Mouse (Mus musculus) intestine, embryonic 15.5 days (tissue): ENCODE results near the gene Plcg1. TPM values are rescaled to one million over a fixed set of nuclear protein-coding genes. Genes with fewer than 3 reads are reported as not detected.

Experiments used
- ATAC-seq: fragments of 200-750 bp; cut with Nextera tagmentation; 2 replicates; pipeline ENCODE4 v1.8.0; 2017; ENCODE audit warnings: moderate TSS enrichment, moderate library complexity
- H3K27ac ChIP-seq: fragments of 300-500 bp; sonication (generic); 2 replicates; pipeline ENCODE4 v1.5.1; 2015; ENCODE audit warnings: mild to moderate bottlenecking, inconsistent platforms
- H3K27me3 ChIP-seq: fragments of 300-500 bp; sonication (generic); replicated peaks from 2 replicates; pipeline ENCODE4 v1.6.1; 2015; ENCODE audit warnings: inconsistent platforms
- H3K36me3 ChIP-seq: fragments of 300-500 bp; sonication (generic); 2 replicates; pipeline ENCODE4 v1.6.1; 2015; ENCODE audit warnings: inconsistent platforms
- H3K4me1 ChIP-seq: fragments of 300-500 bp; sonication (generic); replicated peaks from 2 replicates; pipeline ENCODE4 v1.6.1; 2015; ENCODE audit warnings: inconsistent platforms
- H3K4me2 ChIP-seq: fragments of 300-500 bp; sonication (generic); replicated peaks from 2 replicates; pipeline ENCODE4 v1.6.1; 2015; ENCODE audit warnings: mild to moderate bottlenecking, inconsistent platforms
- H3K4me3 ChIP-seq: fragments of 300-500 bp; sonication (generic); replicated peaks from 2 replicates; pipeline ENCODE4 v1.5.1; 2015; ENCODE audit warnings: inconsistent platforms
- H3K9ac ChIP-seq: fragments of 300-500 bp; sonication (generic); 2 replicates; pipeline ENCODE4 v1.6.1; 2015; ENCODE audit warnings: inconsistent platforms
- H3K9me3 ChIP-seq: fragments of 300-500 bp; sonication (generic); 2 replicates; pipeline ENCODE4 v1.6.1; 2016; ENCODE audit warnings: inconsistent platforms
- WGBS: fragments of 180-500 bp; shearing (Covaris S2); methylation state at CpG from one replicate; pipeline ENCODE4 v1.1.7; 2015; 5-methylcytosine and 5-hydroxymethylcytosine counted together
- polyA plus RNA-seq: library from polyadenylated mRNA; unstranded; fragments of >200 nt; fragmentation: Nextera tagmentation; extraction: Ambion mirVana; gene quantifications from 2 replicates; pipeline ENCODE4 v1.2.1, GENCODE M21; 2015

Gene Plcg1
- polyA plus RNA-seq, 1 experiment from 2014 or later: 29.7 TPM

- no peak overlapping the region for H3K27ac ChIP-seq
- no peaks in the 10 kb centered on the region for H3K27me3 ChIP-seq
- peaks cover 40% of the 10 kb centered on the region for H3K36me3 ChIP-seq
- no peak overlapping the region for H3K9ac ChIP-seq
- H3K4me2 ChIP-seq: no peak overlapping the region
- H3K4me3 ChIP-seq: no peak overlapping the region
- H3K9me3 ChIP-seq: no peaks in the 10 kb centered on the region
- H3K4me1 ChIP-seq: no peaks in the 10 kb centered on the region
- WGBS: 85% methylated on average over 9 of the region's 9 CpGs
- no peak for ATAC-seq
These were observed 29.5 kb downstream of the Plcg1 start for GRCm38 (mm10) chr2:160760433-160761184.

- WGBS: 90% methylated on average over 3 of the region's 3 CpGs
- no peak overlapping the region for H3K4me2 ChIP-seq
- no peaks in the 10 kb centered on the region for H3K27me3 ChIP-seq
- no peak for ATAC-seq
- H3K4me3 ChIP-seq: no peak overlapping the region
- no peak overlapping the region for H3K9ac ChIP-seq
- H3K4me1 ChIP-seq: no peaks in the 10 kb centered on the region
- H3K27ac ChIP-seq: no peak overlapping the region
- peaks cover 23% of the 10 kb centered on the region for H3K36me3 ChIP-seq
- H3K9me3 ChIP-seq: no peaks in the 10 kb centered on the region
These were observed 32.7 kb downstream of the Plcg1 start for GRCm38 (mm10) chr2:160763816-160764215.

GRCm38 (mm10) chr2:160764386-160764785, 33.3 kb downstream of the Plcg1 start:
- Histone ChIP-seq H3K4me3 (no peak overlapping the region), H3K9me3 (no peaks in the 10 kb centered on the region), H3K27ac (no peak overlapping the region), H3K27me3 (no peaks in the 10 kb centered on the region), H3K4me2 (no peak overlapping the region), H3K9ac (no peak overlapping the region), H3K4me1 (no peaks in the 10 kb centered on the region), H3K36me3 (peaks cover 22% of the 10 kb centered on the region)
- WGBS: 86% methylated on average over 2 of the region's 2 CpGs
- ATAC-seq: no peak

GRCm38 (mm10) chr2:160765096-160765495, 34.0 kb downstream of the Plcg1 start:
- H3K36me3 ChIP-seq: peaks cover 15% of the 10 kb centered on the region

GRCm38 (mm10) chr2:160766371-160766771, 35.3 kb downstream of the Plcg1 start:
- no peak overlapping the region for H3K4me2 ChIP-seq
- H3K4me1 ChIP-seq: no peaks in the 10 kb centered on the region
- peaks cover 12% of the 10 kb centered on the region for H3K36me3 ChIP-seq
- no peak for ATAC-seq
- H3K9me3 ChIP-seq: no peaks in the 10 kb centered on the region
- no peak overlapping the region for H3K27ac ChIP-seq
- H3K27me3 ChIP-seq: no peaks in the 10 kb centered on the region
- WGBS: 74% methylated on average over 5 of the region's 5 CpGs
- H3K9ac ChIP-seq: no peak overlapping the region
- no peak overlapping the region for H3K4me3 ChIP-seq

More at GRCm38 (mm10) chr2:160765096-160765495, 34.0 kb downstream of the Plcg1 start:
- no peak overlapping the region for H3K9ac ChIP-seq
- no peak overlapping the region for H3K4me2 ChIP-seq
- WGBS: 75% methylated on average over 3 of the region's 3 CpGs
- H3K4me3 ChIP-seq: no peak overlapping the region
- H3K27me3 ChIP-seq: no peaks in the 10 kb centered on the region
- no peaks in the 10 kb centered on the region for H3K9me3 ChIP-seq
- ATAC-seq: no peak
- H3K4me1 ChIP-seq: no peaks in the 10 kb centered on the region
- H3K27ac ChIP-seq: no peak overlapping the region

- Histone ChIP-seq H3K9me3 (no peaks in the 10 kb centered on the region), H3K36me3 (peaks cover 6% of the 10 kb centered on the region), H3K4me2 (no peak overlapping the region), H3K27ac (no peak overlapping the region), H3K4me3 (no peak overlapping the region), H3K4me1 (no peaks in the 10 kb centered on the region), H3K27me3 (no peaks in the 10 kb centered on the region), H3K9ac (no peak overlapping the region)
- no peak for ATAC-seq
- 87% methylated on average over 2 of the region's 2 CpGs for WGBS
These were observed 36.1 kb downstream of the Plcg1 start for GRCm38 (mm10) chr2:160767201-160767600.

GRCm38 (mm10) chr2:160768097-160768695, 37.1 kb downstream of the Plcg1 start:
- Histone ChIP-seq H3K27me3 (no peaks in the 10 kb centered on the region), H3K4me1 (no peaks in the 10 kb centered on the region), H3K4me3 (no peak overlapping the region), H3K9ac (no peak overlapping the region), H3K4me2 (no peak overlapping the region), H3K9me3 (no peaks in the 10 kb centered on the region), H3K27ac (no peak overlapping the region), H3K36me3 (0 out of 2 replicates have a peak, but pooled peaks cover 3% of the 10 kb centered on the region)
- no peak for ATAC-seq
- 81% methylated on average over 4 of the region's 4 CpGs for WGBS

GRCm38 (mm10) chr2:160768997-160769396, 37.9 kb downstream of the Plcg1 start:
- H3K27ac ChIP-seq: no peak overlapping the region
- H3K36me3 ChIP-seq: no peaks in the 10 kb centered on the region
- no peak overlapping the region for H3K9ac ChIP-seq
- no peaks in the 10 kb centered on the region for H3K9me3 ChIP-seq
- H3K4me3 ChIP-seq: no peak overlapping the region
- WGBS: 89% methylated on average over 2 of the region's 2 CpGs
- no peak for ATAC-seq
- no peaks in the 10 kb centered on the region for H3K27me3 ChIP-seq
- H3K4me2 ChIP-seq: no peak overlapping the region
- H3K4me1 ChIP-seq: no peaks in the 10 kb centered on the region

GRCm38 (mm10) chr2:160770409-160770808, 39.3 kb downstream of the Plcg1 start:
- no peak overlapping the region for H3K4me2 ChIP-seq
- no peaks in the 10 kb centered on the region for H3K27me3 ChIP-seq
- H3K4me3 ChIP-seq: no peak overlapping the region
- no peak for ATAC-seq
- H3K27ac ChIP-seq: no peak overlapping the region
- H3K9me3 ChIP-seq: no peaks in the 10 kb centered on the region
- no peak overlapping the region for H3K9ac ChIP-seq
- no peaks in the 10 kb centered on the region for H3K4me1 ChIP-seq
- no peaks in the 10 kb centered on the region for H3K36me3 ChIP-seq

- no peak for ATAC-seq
- no peaks in the 10 kb centered on the region for H3K9me3 ChIP-seq
These were observed 39.8 kb downstream of the Plcg1 start for GRCm38 (mm10) chr2:160770871-160771270.

GRCm38 (mm10) chr2:160771325-160772276, 40.5 kb downstream of the Plcg1 start:
- no peaks in the 10 kb centered on the region for H3K9me3 ChIP-seq
- H3K27me3 ChIP-seq: no peaks in the 10 kb centered on the region
- no peaks in the 10 kb centered on the region for H3K36me3 ChIP-seq
- no peak overlapping the region for H3K9ac ChIP-seq
- no peak overlapping the region for H3K27ac ChIP-seq
- H3K4me2 ChIP-seq: no peak overlapping the region
- no peak overlapping the region for H3K4me3 ChIP-seq
- no peaks in the 10 kb centered on the region for H3K4me1 ChIP-seq
- ATAC-seq: no peak
- WGBS: 85% methylated on average over 8 of the region's 8 CpGs

More at GRCm38 (mm10) chr2:160770871-160771270, 39.8 kb downstream of the Plcg1 start:
- 91% methylated on average over 1 of the region's 1 CpGs for WGBS
- Histone ChIP-seq H3K36me3 (no peaks in the 10 kb centered on the region), H3K27me3 (no peaks in the 10 kb centered on the region), H3K27ac (no peak overlapping the region), H3K4me2 (no peak overlapping the region), H3K4me1 (no peaks in the 10 kb centered on the region), H3K4me3 (no peak overlapping the region), H3K9ac (no peak overlapping the region)

- H3K9me3 ChIP-seq: no peaks in the 10 kb centered on the region
- ATAC-seq: no peak
- H3K4me2 ChIP-seq: no peak overlapping the region
- H3K4me1 ChIP-seq: no peaks in the 10 kb centered on the region
- no peaks in the 10 kb centered on the region for H3K27me3 ChIP-seq
- H3K4me3 ChIP-seq: no peak overlapping the region
- H3K36me3 ChIP-seq: no peaks in the 10 kb centered on the region
- 66% methylated on average over 2 of the region's 2 CpGs for WGBS
- no peak overlapping the region for H3K27ac ChIP-seq
- no peak overlapping the region for H3K9ac ChIP-seq
These were observed 46.9 kb downstream of the Plcg1 start for GRCm38 (mm10) chr2:160778034-160778433.
